Mouse (Mus musculus) gastrocnemius, postnatal 36 days (tissue): ENCODE results near the gene Fbxl16. TPM values are rescaled to one million over a fixed set of nuclear protein-coding genes. Genes with fewer than 3 reads are reported as not detected.
A peak's percentile ranks its signal among the peaks of the same experiment; 100 is the strongest.

ENCODE experiments used
- DNase-seq, 2 experiments: peaks; one replicate each; pipeline ENCODE4 v3.0.0; 2022
- intact Hi-C: fragments of 180-260 bp; cut with DNase I; formaldehyde crosslinking; loops from one replicate; pipeline ENCODE4 v1.15.1; 2025
- total RNA-seq, 2 experiments: library from RNA; stranded (reverse); gene quantifications; 2 replicates each; pipeline ENCODE4 v1.2.3; 2021

Fbxl16 gene
- total RNA-seq, 2 experiments from 2014 or later: 1.2 to 1.5 TPM

- DNase-seq: peak; percentile 72
- intact Hi-C loops: no loop called here
Measured at GRCm38 (mm10) chr17:25837076-25837410, 28.2 kb downstream of the Fbxl16 start, which contains the start of gene Rhbdl1. Rhbdl1 (minus strand) TSS chr17:25837295.

GRCm38 (mm10) chr17:25837533-25837932 is 28.6 kb downstream of the Fbxl16 start:
- DNase-seq: no peak
- intact Hi-C loops: no loop called here

- intact Hi-C loops: no loop called here
- no peak for DNase-seq
Measured at GRCm38 (mm10) chr17:25838904-25839303, 30.0 kb downstream of the Fbxl16 start.

GRCm38 (mm10) chr17:25839455-25840235 is 30.8 kb downstream of the Fbxl16 start:
- no peak for DNase-seq
- intact Hi-C loops: no loop called here

- intact Hi-C loops: no loop called here
- DNase-seq: no peak
Measured at GRCm38 (mm10) chr17:25840519-25840918, 31.6 kb downstream of the Fbxl16 start.

- intact Hi-C loops: no loop called here
- DNase-seq: no peak
Measured at GRCm38 (mm10) chr17:25841117-25841880, 32.4 kb downstream of the Fbxl16 start, which contains the start of gene Gm20683. Gm20683 (minus strand) TSS chr17:25841763.

GRCm38 (mm10) chr17:25842509-25842908 is 33.6 kb downstream of the Fbxl16 start:
- DNase-seq: no peak
- intact Hi-C loops: no loop called here

GRCm38 (mm10) chr17:25843122-25843521 is 34.2 kb downstream of the Fbxl16 start:
- intact Hi-C loops: no loop called here
- no peak for DNase-seq

GRCm38 (mm10) chr17:25843636-25844395 is 34.9 kb downstream of the Fbxl16 start:
- intact Hi-C loops: no loop called here
- DNase-seq: no peak

- peak; percentile 90 to 94 for DNase-seq
- intact Hi-C loops: no loop called here
Measured at GRCm38 (mm10) chr17:25844396-25844901, 35.6 kb downstream of the Fbxl16 start, which contains the start of gene Rhot2. Rhot2 (minus strand) TSS chr17:25844851.

GRCm38 (mm10) chr17:25860229-25860628 is 51.3 kb downstream of the Fbxl16 start:
- intact Hi-C loops: no loop called here
- no peak for DNase-seq

- intact Hi-C loops: no loop called here
- peak; percentile 80 to 83 for DNase-seq
Measured at GRCm38 (mm10) chr17:25860832-25861703, 52.2 kb downstream of the Fbxl16 start, which contains the start of gene Wdr90. Wdr90 (minus strand) TSS chr17:25861501.

GRCm38 (mm10) chr17:25861704-25862612 is 53.1 kb downstream of the Fbxl16 start:
- DNase-seq: no peak
- intact Hi-C loops: no loop called here

- no peak for DNase-seq
- intact Hi-C loops: no loop called here
Measured at GRCm38 (mm10) chr17:25863681-25864080, 54.8 kb downstream of the Fbxl16 start.

- DNase-seq: no peak
- intact Hi-C loops: no loop called here
Measured at GRCm38 (mm10) chr17:25864311-25864710, 55.4 kb downstream of the Fbxl16 start.

GRCm38 (mm10) chr17:25865288-25865687 is 56.4 kb downstream of the Fbxl16 start:
- intact Hi-C loops: no loop called here
- no peak for DNase-seq

- no peak for DNase-seq
- intact Hi-C loops: no loop called here
Measured at GRCm38 (mm10) chr17:25866172-25866571, 57.3 kb downstream of the Fbxl16 start.

GRCm38 (mm10) chr17:25867509-25867835 is 58.6 kb downstream of the Fbxl16 start:
- DNase-seq: no peak
- intact Hi-C loops: no loop called here
